Mouse (Mus musculus) midbrain, embryonic 14.5 days (tissue): Measurements from ENCODE around the gene Large2. TPM values are rescaled to one million over a fixed set of nuclear protein-coding genes. Genes with fewer than 3 reads are reported as not detected.
A peak's percentile ranks its signal among the peaks of the same experiment; 100 is the strongest.

ENCODE experiments used
- ATAC-seq: fragments of 200-750 bp; cut with Nextera tagmentation; 2 replicates; pipeline ENCODE4 v1.8.0; 2017; ENCODE audit warnings: moderate number of reproducible peaks, moderate library complexity; ENCODE audit not compliant: low FRiP score, low TSS enrichment
- DNase-seq: peaks from one replicate; pipeline ENCODE4 v3.0.0-alpha.2; 2015
- H3K27ac ChIP-seq: fragments of 300-500 bp; sonication (generic); replicated peaks from 2 replicates; pipeline ENCODE4 v1.5.1; 2014; ENCODE audit warnings: mild to moderate bottlenecking, low read depth, low read length, moderate library complexity
- H3K27me3 ChIP-seq: fragments of 300-500 bp; sonication (generic); 2 replicates; pipeline ENCODE4 v1.6.1; 2014; ENCODE audit warnings: low read length, control low read depth, mixed read lengths; ENCODE audit not compliant: control insufficient read depth, insufficient read depth
- H3K36me3 ChIP-seq: fragments of 300-500 bp; sonication (generic); 2 replicates; pipeline ENCODE4 v1.6.1; 2014; ENCODE audit warnings: low read length, control low read depth; ENCODE audit not compliant: control insufficient read depth, insufficient read depth
- H3K4me1 ChIP-seq: fragments of 300-500 bp; sonication (generic); 2 replicates; pipeline ENCODE4 v1.6.1; 2014; ENCODE audit warnings: mild to moderate bottlenecking, antibody characterized with exemption, low read length, control low read depth; ENCODE audit not compliant: control insufficient read depth, insufficient read depth
- H3K4me2 ChIP-seq: fragments of 300-500 bp; sonication (generic); 2 replicates; pipeline ENCODE4 v1.6.1; 2014; ENCODE audit warnings: mild to moderate bottlenecking, low read length, moderate library complexity
- H3K4me3 ChIP-seq: fragments of 300-500 bp; sonication (generic); replicated peaks from 2 replicates; pipeline ENCODE4 v1.5.1; 2014; ENCODE audit warnings: low read depth, low read length
- H3K9ac ChIP-seq: fragments of 300-500 bp; sonication (generic); replicated peaks from 2 replicates; pipeline ENCODE4 v1.6.1; 2014; ENCODE audit warnings: mild to moderate bottlenecking, low read length, moderate library complexity
- H3K9me3 ChIP-seq: fragments of 300-500 bp; sonication (generic); 2 replicates; pipeline ENCODE4 v1.6.1; 2016; ENCODE audit warnings: low read length, control low read depth, mixed read lengths; ENCODE audit not compliant: control insufficient read depth
- WGBS: fragments of 180-500 bp; shearing (Covaris S2); extraction: QIAGEN DNeasy Blood & Tissue Kit; methylation state at CpG from one replicate; pipeline ENCODE4 v1.1.7; 2014; 5-methylcytosine and 5-hydroxymethylcytosine counted together
- polyA plus RNA-seq: library from polyadenylated mRNA; unstranded; fragments of >200 nt; fragmentation: Nextera tagmentation; extraction: Ambion mirVana; gene quantifications from 2 replicates; pipeline ENCODE4 v1.2.1, GENCODE M21; 2014

Gene Large2
- polyA plus RNA-seq, 1 experiment from 2014 or later = 1.6 TPM

DNA sequence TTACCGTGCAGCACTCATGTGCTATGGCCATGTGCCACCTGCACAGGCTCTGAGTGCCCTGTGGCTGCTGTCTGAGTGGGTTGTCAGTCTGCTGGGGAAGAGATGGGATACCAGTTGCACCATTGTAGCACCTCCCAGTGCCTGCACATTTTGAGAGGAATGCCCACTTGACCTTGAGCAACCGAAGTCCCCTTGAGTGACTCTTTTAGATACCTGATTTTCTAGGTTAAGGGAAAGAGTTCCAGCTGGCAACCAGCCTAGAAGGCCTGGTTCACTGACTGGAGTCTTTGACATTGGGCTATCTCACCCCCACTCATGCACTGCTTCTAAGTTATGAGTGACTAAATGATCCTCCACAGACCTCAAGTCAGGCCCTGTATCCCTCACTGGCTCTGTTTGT, 15.4 kb downstream of the Large2 start:
- Histone ChIP-seq H3K27me3 (no peaks in the 10 kb centered on the region), H3K27ac (no peak overlapping the region), H3K4me1 (no peaks in the 10 kb centered on the region), H3K4me3 (no peak overlapping the region), H3K9ac (no peak overlapping the region), H3K9me3 (no peaks in the 10 kb centered on the region), H3K36me3 (peaks cover 66% of the 10 kb centered on the region), H3K4me2 (no peak overlapping the region)
- WGBS = 93% methylated on average over 2 of the region's 2 CpGs
- no peak for ATAC-seq
- no peak for DNase-seq

DNA sequence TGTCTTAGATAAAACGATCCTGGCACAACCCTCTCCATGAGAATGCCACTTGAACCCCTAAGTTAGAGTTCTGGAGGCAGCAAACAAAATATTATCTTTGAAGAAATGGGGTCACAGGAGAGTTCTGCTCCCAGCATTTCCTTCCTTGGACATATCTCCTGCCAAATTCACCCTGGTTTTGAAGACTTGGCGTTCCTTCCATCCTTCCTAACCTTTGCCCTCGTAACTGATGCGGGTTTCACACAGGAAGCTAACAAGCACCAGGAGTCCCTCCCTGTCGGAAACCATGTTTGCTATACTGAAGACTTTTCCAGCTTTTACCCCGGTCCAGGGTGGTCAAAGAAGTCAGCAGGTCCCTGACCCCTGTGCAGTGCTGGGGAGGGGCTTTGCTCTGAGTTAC, 20.4 kb downstream of the Large2 start:
- Histone ChIP-seq H3K4me1 (no peaks in the 10 kb centered on the region), H3K4me2 (no peak overlapping the region), H3K9me3 (no peaks in the 10 kb centered on the region), H3K9ac (no peak overlapping the region), H3K36me3 (peaks cover 67% of the 10 kb centered on the region), H3K27ac (no peak overlapping the region), H3K27me3 (no peaks in the 10 kb centered on the region), H3K4me3 (no peak overlapping the region)
- 75% methylated on average over 6 of the region's 6 CpGs for WGBS
- DNase-seq = no peak
- ATAC-seq = no peak

DNA sequence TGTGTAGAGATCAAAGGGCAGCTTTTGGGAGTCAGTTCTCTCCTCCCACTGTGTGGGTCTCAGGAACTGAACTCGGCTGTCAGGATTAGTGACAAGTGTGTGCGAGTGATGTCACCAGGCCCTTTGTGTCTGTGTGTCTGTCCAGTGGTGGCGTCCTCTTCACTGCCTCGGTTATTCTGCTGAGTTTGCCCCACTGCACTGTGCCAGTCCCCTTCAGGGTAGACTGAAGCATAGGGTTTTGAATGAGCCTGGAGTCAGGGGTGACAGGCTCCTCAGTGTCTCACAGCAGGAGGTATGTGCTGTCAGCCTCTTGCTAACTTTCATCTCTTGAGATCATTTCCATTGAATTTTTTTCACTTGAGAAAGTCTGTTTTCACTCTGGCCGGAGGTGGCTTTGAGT, 21.3 kb downstream of the Large2 start:
- ATAC-seq = no peak
- 17% methylated on average over 5 of the region's 5 CpGs for WGBS
- H3K4me2 ChIP-seq = no peak overlapping the region
- H3K9ac ChIP-seq = no peak overlapping the region
- DNase-seq = no peak
- peaks cover 67% of the 10 kb centered on the region for H3K36me3 ChIP-seq
- no peaks in the 10 kb centered on the region for H3K4me1 ChIP-seq
- H3K9me3 ChIP-seq = no peaks in the 10 kb centered on the region
- no peaks in the 10 kb centered on the region for H3K27me3 ChIP-seq
- no peak overlapping the region; the same call in 1 of the 2 replicates for H3K27ac ChIP-seq
- no peak overlapping the region for H3K4me3 ChIP-seq

DNA sequence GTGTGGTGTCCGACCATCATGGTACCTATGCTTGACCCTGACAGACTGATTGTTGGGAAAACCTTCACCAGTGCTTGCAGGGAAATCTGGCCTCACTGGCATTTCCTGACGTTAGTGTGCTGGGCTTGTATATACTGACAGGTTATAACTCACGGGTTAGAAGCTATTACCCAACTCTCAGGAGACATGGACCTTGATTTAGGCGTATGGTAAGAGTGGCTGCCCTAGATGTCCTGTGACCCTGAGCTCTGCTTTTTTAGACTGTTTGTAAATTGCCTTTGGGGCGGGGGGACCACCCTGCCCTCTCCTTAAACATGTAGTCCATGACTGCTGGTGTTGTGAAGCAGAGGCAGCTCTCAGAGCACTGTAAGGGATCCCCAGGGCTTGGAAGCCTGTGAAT, 24.0 kb downstream of the Large2 start:
- peaks cover 65% of the 10 kb centered on the region for H3K36me3 ChIP-seq
- H3K4me3 ChIP-seq = no peak overlapping the region
- no peak overlapping the region for H3K27ac ChIP-seq
- no peaks in the 10 kb centered on the region for H3K4me1 ChIP-seq
- WGBS = 91% methylated on average over 5 of the region's 5 CpGs
- no peaks in the 10 kb centered on the region for H3K27me3 ChIP-seq
- H3K4me2 ChIP-seq = no peak overlapping the region
- H3K9me3 ChIP-seq = no peaks in the 10 kb centered on the region
- no peak for DNase-seq
- no peak overlapping the region for H3K9ac ChIP-seq
- ATAC-seq = no peak

DNA sequence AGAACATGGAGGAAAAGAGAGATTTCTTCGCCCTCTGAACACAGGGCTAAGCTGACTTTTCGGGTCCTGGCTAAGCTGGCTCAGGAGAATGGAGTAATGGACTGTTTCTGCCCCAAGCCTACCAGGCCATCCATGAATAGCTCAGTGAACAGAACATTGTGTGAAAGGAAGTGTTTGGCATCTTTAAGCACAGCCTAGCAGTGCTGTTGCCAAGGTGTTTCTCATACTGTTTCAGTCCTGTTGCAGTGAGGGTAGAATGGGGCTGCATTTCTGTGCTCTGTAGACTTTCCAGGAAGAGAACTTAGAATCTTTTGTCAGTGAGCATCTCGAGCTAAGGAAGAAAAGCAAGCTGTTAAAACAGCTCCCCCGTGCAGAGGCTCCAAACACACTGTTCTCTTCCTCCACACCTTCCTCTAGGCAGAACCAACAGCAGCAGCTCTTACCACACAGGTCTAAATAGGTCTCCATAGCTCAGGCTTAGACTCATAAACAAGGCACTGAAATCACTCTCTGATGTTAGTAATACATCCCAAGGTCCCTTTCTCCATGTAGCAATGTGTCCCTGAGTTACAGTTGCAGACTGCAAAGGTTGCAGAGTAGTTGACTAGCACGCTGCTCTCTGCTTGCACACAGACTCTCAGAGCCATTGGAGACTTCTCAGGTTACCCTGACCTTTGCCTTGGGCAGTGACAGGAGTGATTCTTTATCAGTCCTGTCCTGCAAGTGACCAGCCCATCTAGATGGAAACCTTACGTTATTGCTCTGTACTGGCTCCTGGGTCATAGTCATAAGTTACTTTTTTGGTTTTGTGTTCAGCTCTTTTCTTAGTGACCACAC, 24.9 kb downstream of the Large2 start:
- Histone ChIP-seq H3K4me3 (no peak overlapping the region), H3K36me3 (peaks cover 70% of the 10 kb centered on the region), H3K27me3 (no peaks in the 10 kb centered on the region), H3K4me2 (no peak overlapping the region), H3K9me3 (no peaks in the 10 kb centered on the region), H3K27ac (no peak overlapping the region; the same call in 1 of the 2 replicates), H3K4me1 (no peaks in the 10 kb centered on the region), H3K9ac (no peak overlapping the region)
- DNase-seq (no peak), ATAC-seq (no peak)
- WGBS = 84% methylated on average over 6 of the region's 6 CpGs

DNA sequence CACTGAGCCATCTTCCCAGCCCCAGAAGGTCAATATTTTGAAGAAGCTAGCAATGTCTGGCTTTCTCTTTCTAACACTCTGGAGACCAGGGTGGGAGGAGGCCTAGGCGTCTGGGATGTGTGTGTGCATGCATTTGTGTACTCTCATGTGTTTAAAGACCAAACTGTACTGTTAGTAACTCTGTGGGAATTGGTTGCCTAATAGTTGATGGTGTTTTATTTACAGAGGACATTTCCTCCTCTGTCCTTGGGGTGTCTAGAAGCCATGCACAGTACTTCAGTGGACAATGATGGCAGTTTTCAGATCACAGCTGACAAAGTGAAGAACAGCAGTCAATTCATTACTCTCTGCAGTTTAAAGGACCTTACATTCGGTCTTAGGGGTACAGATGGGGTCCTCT, 27.5 kb downstream of the Large2 start:
- Histone ChIP-seq H3K9ac (no peak overlapping the region), H3K4me3 (no peak overlapping the region), H3K4me1 (no peaks in the 10 kb centered on the region), H3K36me3 (peaks cover 67% of the 10 kb centered on the region), H3K4me2 (no peak overlapping the region), H3K27ac (no peak overlapping the region), H3K9me3 (no peaks in the 10 kb centered on the region), H3K27me3 (no peaks in the 10 kb centered on the region)
- WGBS = 90% methylated on average over 2 of the region's 2 CpGs
- DNase-seq (no peak), ATAC-seq (no peak)

DNA sequence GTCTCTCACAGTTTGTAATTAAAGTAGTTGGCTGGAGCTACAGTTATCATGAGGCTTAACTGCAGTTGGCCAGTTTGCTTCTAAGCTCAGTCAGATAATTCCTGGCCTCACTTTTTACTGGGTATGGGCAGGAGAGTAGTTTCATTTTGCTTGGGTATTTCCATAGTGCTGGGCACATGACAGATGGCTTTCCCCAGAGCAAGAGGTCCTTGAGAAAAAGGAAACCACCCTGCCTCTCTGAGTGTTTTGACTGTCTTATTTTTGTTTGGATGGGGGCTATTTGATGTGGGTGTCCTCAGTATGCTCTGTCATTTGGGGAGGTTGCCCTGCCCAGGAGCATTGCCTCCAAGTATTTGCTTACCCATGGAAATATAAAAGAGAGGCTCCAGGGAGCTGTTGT, 32.3 kb downstream of the Large2 start:
- H3K9me3 ChIP-seq = no peaks in the 10 kb centered on the region
- H3K27ac ChIP-seq = no peak overlapping the region
- no peak overlapping the region for H3K4me2 ChIP-seq
- H3K4me1 ChIP-seq = no peaks in the 10 kb centered on the region
- DNase-seq (no peak), ATAC-seq (no peak)
- H3K36me3 ChIP-seq = peaks cover 37% of the 10 kb centered on the region
- no peaks in the 10 kb centered on the region for H3K27me3 ChIP-seq
- H3K9ac ChIP-seq = no peak overlapping the region
- H3K4me3 ChIP-seq = no peak overlapping the region

DNA sequence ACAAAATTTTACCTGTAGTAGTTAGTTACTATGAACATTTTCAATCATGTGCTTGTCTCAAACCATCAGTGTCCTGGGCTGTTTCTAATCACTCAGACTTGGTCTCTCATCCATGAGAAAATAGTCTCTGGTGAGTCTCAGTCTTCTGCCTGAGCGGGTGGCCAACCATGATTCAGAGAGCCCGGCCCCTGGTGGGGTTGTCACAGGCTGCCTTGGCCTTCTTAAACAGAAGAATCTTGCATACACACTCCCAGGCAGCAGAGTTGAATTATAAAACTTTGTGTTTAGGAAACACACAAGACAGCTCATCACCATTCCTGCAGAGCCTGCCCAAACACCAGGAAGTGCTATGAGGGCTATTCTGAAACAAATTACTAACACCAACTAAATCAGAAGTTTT, 42.8 kb downstream of the Large2 start:
- H3K4me1 ChIP-seq = no peaks in the 10 kb centered on the region
- peaks cover 58% of the 10 kb centered on the region for H3K36me3 ChIP-seq
- no peaks in the 10 kb centered on the region for H3K9me3 ChIP-seq
- no peak overlapping the region for H3K27ac ChIP-seq
- DNase-seq (no peak), ATAC-seq (no peak)
- 96% methylated on average over 2 of the region's 2 CpGs for WGBS
- no peak overlapping the region for H3K4me2 ChIP-seq
- no peak overlapping the region for H3K9ac ChIP-seq
- H3K4me3 ChIP-seq = no peak overlapping the region
- no peaks in the 10 kb centered on the region for H3K27me3 ChIP-seq

DNA sequence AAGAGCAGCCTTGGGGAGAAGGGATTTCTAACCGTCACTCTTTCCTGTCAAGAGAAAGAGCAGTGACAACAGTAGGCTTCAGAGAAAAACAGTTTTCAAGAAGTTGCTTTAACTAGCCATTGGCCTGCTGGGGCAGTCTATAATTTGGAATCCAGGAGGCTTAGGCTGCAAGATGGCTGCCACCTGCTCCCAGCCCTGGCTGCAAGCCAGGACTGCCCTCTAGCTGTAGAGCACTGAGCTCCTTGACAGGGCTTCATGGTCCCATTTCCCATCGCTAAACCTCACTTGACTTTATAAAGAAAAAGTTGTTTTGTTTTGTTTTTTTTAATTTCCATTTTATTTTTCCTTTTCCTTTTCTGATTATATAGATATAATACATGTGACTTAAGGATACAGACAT, 43.3 kb downstream of the Large2 start:
- DNase-seq (peak; percentile 77), ATAC-seq (no peak)
- Histone ChIP-seq H3K4me2 (no peak overlapping the region), H3K36me3 (peaks cover 63% of the 10 kb centered on the region), H3K4me1 (no peaks in the 10 kb centered on the region), H3K27ac (no peak overlapping the region), H3K27me3 (no peaks in the 10 kb centered on the region), H3K9me3 (no peaks in the 10 kb centered on the region), H3K4me3 (no peak overlapping the region), H3K9ac (no peak overlapping the region)
- 82% methylated on average over 2 of the region's 2 CpGs for WGBS
